Mouse (Mus musculus): ENCODE measurements at regions not wholly inside any gene's neighbourhood (a gene's known extent, or its start where the extent isn't known, plus 50 kb on each side); places are given as distances from the start of the nearest gene placed in this dataset.

GRCm38 (mm10) chr8:115942731-115943509 lies 235.3 kb upstream of the Maf start:
- intact Hi-C loops (cut with DNase I), result no loop called here
- TF ChIP-seq CTCF (IDR thresholded peaks at IDR 0.05), result no peak
- Histone ChIP-seq H3K4me3 (peak overlapping the region; percentile 7; the same call in 1 of the 2 replicates), H3K27ac (no peak overlapping the region)
- peak; percentile 23 for DNase-seq

GRCm38 (mm10) chr8:115929472-115930210 lies 222.0 kb upstream of the Maf start:
- intact Hi-C loops (cut with DNase I), result no loop called here
- no peak for TF ChIP-seq CTCF (IDR thresholded peaks at IDR 0.05)

GRCm38 (mm10) chr8:115921889-115922288 lies 214.3 kb upstream of the Maf start:
- TF ChIP-seq CTCF (IDR thresholded peaks at IDR 0.05), result no peak
- DNase-seq, result no peak
- Histone ChIP-seq H3K27ac (no peak overlapping the region), H3K4me3 (no peak overlapping the region)
- intact Hi-C loops (cut with DNase I), result no loop called here

More at GRCm38 (mm10) chr8:115929472-115930210, 222.0 kb upstream of the Maf start:
- H3K4me3 ChIP-seq, result no peak overlapping the region
- no peak for DNase-seq
- H3K27ac ChIP-seq, result no peak overlapping the region

GRCm38 (mm10) chr8:115906650-115907049 lies 199.1 kb upstream of the Maf start:
- H3K4me3 ChIP-seq, result no peak overlapping the region
- TF ChIP-seq CTCF (IDR thresholded peaks at IDR 0.05), result no peak
- no peak for DNase-seq
- intact Hi-C loops (cut with DNase I), result no loop called here
- no peak overlapping the region for H3K27ac ChIP-seq

- TF ChIP-seq CTCF (IDR thresholded peaks at IDR 0.05), result no peak
- no peak overlapping the region for H3K4me3 ChIP-seq
Measured at GRCm38 (mm10) chr8:115903853-115904420, 196.3 kb upstream of the Maf start.

GRCm38 (mm10) chr8:115897521-115898178 lies 190.1 kb upstream of the Maf start:
- no peak overlapping the region for H3K27ac ChIP-seq
- H3K4me3 ChIP-seq, result no peak overlapping the region
- intact Hi-C loops (cut with DNase I), result no loop called here
- TF ChIP-seq CTCF (IDR thresholded peaks at IDR 0.05), result no peak
- DNase-seq, result no peak

More at GRCm38 (mm10) chr8:115903853-115904420, 196.3 kb upstream of the Maf start:
- intact Hi-C loops (cut with DNase I), result no loop called here
- H3K27ac ChIP-seq, result no peak overlapping the region
- peak; percentile 15 for DNase-seq

GRCm38 (mm10) chr8:115897086-115897485 lies 189.5 kb upstream of the Maf start:
- TF ChIP-seq CTCF (IDR thresholded peaks at IDR 0.05), result no peak

GRCm38 (mm10) chr8:115896066-115896465 lies 188.5 kb upstream of the Maf start:
- H3K27ac ChIP-seq, result no peak overlapping the region
- intact Hi-C loops (cut with DNase I), result no loop called here
- no peak for TF ChIP-seq CTCF (IDR thresholded peaks at IDR 0.05)
- no peak for DNase-seq
- no peak overlapping the region for H3K4me3 ChIP-seq

More at GRCm38 (mm10) chr8:115897086-115897485, 189.5 kb upstream of the Maf start:
- intact Hi-C loops (cut with DNase I), result no loop called here
- H3K4me3 ChIP-seq, result no peak overlapping the region
- no peak overlapping the region for H3K27ac ChIP-seq
- DNase-seq, result no peak

- TF ChIP-seq CTCF (IDR thresholded peaks at IDR 0.05), result no peak
- Histone ChIP-seq H3K4me3 (no peak overlapping the region), H3K27ac (no peak overlapping the region)
- intact Hi-C loops (cut with DNase I), result no loop called here
- no peak for DNase-seq
Measured at GRCm38 (mm10) chr8:115888278-115888677, 180.7 kb upstream of the Maf start.

GRCm38 (mm10) chr8:115885121-115885743 lies 177.6 kb upstream of the Maf start:
- intact Hi-C loops (cut with DNase I), result no loop called here
- Histone ChIP-seq H3K4me3 (no peak overlapping the region), H3K27ac (no peak overlapping the region)
- TF ChIP-seq CTCF (IDR thresholded peaks at IDR 0.05), result no peak
- DNase-seq, result no peak

GRCm38 (mm10) chr8:115883808-115884207 lies 176.2 kb upstream of the Maf start:
- intact Hi-C loops (cut with DNase I), result no loop called here
- Histone ChIP-seq H3K4me3 (no peak overlapping the region), H3K27ac (no peak overlapping the region)
- no peak for TF ChIP-seq CTCF (IDR thresholded peaks at IDR 0.05)
- no peak for DNase-seq

- Histone ChIP-seq H3K4me3 (no peak overlapping the region), H3K27ac (no peak overlapping the region)
- intact Hi-C loops (cut with DNase I), result no loop called here
- DNase-seq, result no peak
- no peak for TF ChIP-seq CTCF (IDR thresholded peaks at IDR 0.05)
Measured at GRCm38 (mm10) chr8:115881881-115882280, 174.3 kb upstream of the Maf start.
